Mouse (Mus musculus) lung, embryonic 14.5 days (tissue): ENCODE measurements around the gene Ryr1. TPM values are rescaled to one million over a fixed set of nuclear protein-coding genes. Genes with fewer than 3 reads are reported as not detected.

Experiments used
- ATAC-seq: fragments of 200-750 bp; cut with Nextera tagmentation; 2 replicates; pipeline ENCODE4 v1.8.0; 2017; ENCODE audit warnings: mild to moderate bottlenecking, moderate TSS enrichment, moderate library complexity; ENCODE audit not compliant: insufficient read depth
- DNase-seq: peaks from one replicate; pipeline ENCODE4 v3.0.0-alpha.2; 2015
- H3K27ac ChIP-seq: fragments of 300-500 bp; sonication (generic); 2 replicates; pipeline ENCODE4 v1.5.1; 2014; ENCODE audit warnings: low read depth, mild to moderate bottlenecking, moderate library complexity
- H3K27me3 ChIP-seq: fragments of 300-500 bp; sonication (generic); 2 replicates; pipeline ENCODE4 v1.6.1; 2014; ENCODE audit warnings: low read length, control low read depth; ENCODE audit not compliant: insufficient read depth
- H3K36me3 ChIP-seq: fragments of 300-500 bp; sonication (generic); 2 replicates; pipeline ENCODE4 v1.6.1; 2014; ENCODE audit warnings: control low read depth; ENCODE audit not compliant: insufficient read depth
- H3K4me1 ChIP-seq: fragments of 300-500 bp; sonication (generic); 2 replicates; pipeline ENCODE4 v1.6.1; 2014; ENCODE audit warnings: antibody characterized with exemption, control low read depth; ENCODE audit not compliant: insufficient read depth
- H3K4me2 ChIP-seq: fragments of 300-500 bp; sonication (generic); 2 replicates; pipeline ENCODE4 v1.6.1; 2014; ENCODE audit warnings: mild to moderate bottlenecking
- H3K4me3 ChIP-seq: fragments of 300-500 bp; sonication (generic); 2 replicates; pipeline ENCODE4 v1.5.1; 2014; ENCODE audit warnings: low read depth, low read length
- H3K9ac ChIP-seq: fragments of 300-500 bp; sonication (generic); 2 replicates; pipeline ENCODE4 v1.6.1; 2014
- H3K9me3 ChIP-seq: fragments of 300-500 bp; sonication (generic); 2 replicates; pipeline ENCODE4 v1.6.1; 2016; ENCODE audit warnings: low read depth, low read length, control low read depth
- CTCF ChIP-seq: IDR thresholded peaks from 2 replicates; pipeline ENCODE4 v1.5.1; 2016; ENCODE audit warnings: antibody characterized with exemption, low read depth
- WGBS: fragments of 180-500 bp; shearing (Covaris S2); extraction: QIAGEN DNeasy Blood & Tissue Kit; methylation state at CpG from one replicate; pipeline ENCODE4 v1.1.7; 2014; 5-methylcytosine and 5-hydroxymethylcytosine counted together
- polyA plus RNA-seq: library from polyadenylated mRNA; unstranded; fragments of >200 nt; fragmentation: Nextera tagmentation; extraction: Ambion mirVana; gene quantifications from 2 replicates; pipeline ENCODE4 v1.2.1, GENCODE M21; 2014

Gene Ryr1
- 0.22 and 0.45 TPM in 2 replicates for polyA plus RNA-seq

DNA sequence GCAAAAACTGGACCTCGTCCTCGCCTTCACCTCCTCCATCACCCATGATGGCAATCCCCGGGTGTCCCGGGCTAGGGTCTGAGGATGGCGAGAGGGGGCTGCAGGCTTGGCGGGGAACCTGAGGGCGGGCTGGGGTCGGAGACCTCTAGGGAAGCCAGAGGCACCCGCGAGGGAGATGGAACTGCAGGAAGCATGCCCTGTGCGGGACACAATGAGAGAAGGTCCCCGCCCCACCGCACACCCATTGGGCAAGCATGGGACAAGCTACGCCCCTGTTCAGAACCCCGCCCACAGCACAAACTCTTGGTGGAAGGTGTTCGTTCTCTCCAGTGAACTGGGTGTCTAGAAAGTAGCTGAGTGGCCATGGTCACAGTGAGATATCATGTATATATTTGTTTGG is at the start of gene Ryr1:
Gene Ryr1 (minus strand): TSS at position 210 of the 400 bp plus-strand sequence.
- under 1% methylated on average over 16 of the region's 16 CpGs for WGBS
- no peak for TF ChIP-seq CTCF
- ATAC-seq, result peak; percentile 89

GRCm38 (mm10) chr7:29172390-29173016 is 47.5 kb upstream of the Ryr1 start:
- no peak for ATAC-seq
- peak overlapping the region; percentile 61; the same call in 1 of the 2 replicates for H3K4me3 ChIP-seq
- peaks cover 47% of the 10 kb centered on the region for H3K27me3 ChIP-seq
- no peak for TF ChIP-seq CTCF
- H3K4me2 ChIP-seq, result peak overlapping the region; percentile 81; the same call in 1 of the 2 replicates
- H3K27ac ChIP-seq, result no peak overlapping the region
- peaks cover 11% of the 10 kb centered on the region; the same call in 1 of the 2 replicates for H3K4me1 ChIP-seq
- peaks cover 49% of the 10 kb centered on the region for H3K36me3 ChIP-seq
- 29% methylated on average over 31 of the region's 32 CpGs for WGBS
- H3K9me3 ChIP-seq, result no peaks in the 10 kb centered on the region
- no peak for DNase-seq
- no peak overlapping the region for H3K9ac ChIP-seq

More for the DNA sequence above, at the start of gene Ryr1:
- peak within 1 kb of the TSS; percentile 39 for H3K4me3 ChIP-seq
- peak within 1 kb of the TSS; percentile 41 for H3K9ac ChIP-seq
- peak; percentile 86 for DNase-seq
- H3K4me2 ChIP-seq, result peak within 1 kb of the TSS; percentile 87
- H3K27me3 ChIP-seq, result no peaks in the 10 kb centered on the region
- H3K36me3 ChIP-seq, result no peaks in the 10 kb centered on the region
- H3K4me1 ChIP-seq, result no peaks in the 10 kb centered on the region
- no peaks in the 10 kb centered on the region for H3K9me3 ChIP-seq
- H3K27ac ChIP-seq, result no peak within 1 kb of the TSS

DNA sequence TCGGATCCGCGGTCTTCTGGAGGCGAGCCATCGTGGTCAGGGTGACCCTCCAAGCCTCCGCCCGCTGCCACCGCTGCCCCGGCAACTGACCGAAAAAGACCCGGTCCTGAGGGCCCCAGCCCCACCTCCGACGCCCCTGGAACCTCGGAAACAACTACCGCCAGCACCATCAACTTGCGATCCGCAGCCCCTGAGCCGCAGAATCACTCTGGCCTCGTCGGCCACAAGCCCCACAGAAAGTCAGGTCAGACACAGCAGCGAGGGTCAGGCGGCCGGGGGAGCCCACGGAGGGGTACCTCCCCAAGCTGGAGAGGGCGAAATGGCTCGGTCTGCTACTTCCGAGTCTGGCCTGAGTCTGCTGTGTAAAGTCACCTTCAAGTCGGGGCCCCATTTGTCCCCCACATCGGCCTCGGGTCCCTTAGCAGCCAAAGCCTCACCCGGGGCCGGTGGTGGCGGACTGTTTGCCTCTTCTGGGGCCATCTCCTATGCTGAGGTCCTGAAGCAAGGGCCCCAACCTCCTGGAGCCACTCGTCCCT is 46.7 kb upstream of the Ryr1 start:
- TF ChIP-seq CTCF, result no peak
- no peaks in the 10 kb centered on the region for H3K9me3 ChIP-seq
- no peak overlapping the region for H3K27ac ChIP-seq
- 7% methylated on average over 34 of the region's 34 CpGs for WGBS
- peak overlapping the region; percentile 61 for H3K4me3 ChIP-seq
- H3K27me3 ChIP-seq, result peaks cover 47% of the 10 kb centered on the region
- peaks cover 11% of the 10 kb centered on the region; the same call in 1 of the 2 replicates for H3K4me1 ChIP-seq
- H3K36me3 ChIP-seq, result peaks cover 42% of the 10 kb centered on the region
- H3K9ac ChIP-seq, result peak overlapping the region; percentile 30; the same call in 1 of the 2 replicates
- ATAC-seq (no peak), DNase-seq (no peak)
- peak overlapping the region; percentile 81 for H3K4me2 ChIP-seq

GRCm38 (mm10) chr7:29170755-29171561 is 46.0 kb upstream of the Ryr1 start:
- ATAC-seq (peak; percentile 11; the same call in 1 of the 2 replicates), DNase-seq (peak; percentile 41)
- Histone ChIP-seq H3K4me2 (peak overlapping the region; percentile 81), H3K9me3 (no peaks in the 10 kb centered on the region), H3K27ac (no peak overlapping the region), H3K27me3 (peaks cover 47% of the 10 kb centered on the region), H3K36me3 (peaks cover 35% of the 10 kb centered on the region), H3K4me3 (peak overlapping the region; percentile 61), H3K9ac (peak overlapping the region; percentile 30; the same call in 1 of the 2 replicates), H3K4me1 (peaks cover 11% of the 10 kb centered on the region; the same call in 1 of the 2 replicates)
- 2% methylated on average over 43 of the region's 43 CpGs for WGBS
- no peak for TF ChIP-seq CTCF

DNA sequence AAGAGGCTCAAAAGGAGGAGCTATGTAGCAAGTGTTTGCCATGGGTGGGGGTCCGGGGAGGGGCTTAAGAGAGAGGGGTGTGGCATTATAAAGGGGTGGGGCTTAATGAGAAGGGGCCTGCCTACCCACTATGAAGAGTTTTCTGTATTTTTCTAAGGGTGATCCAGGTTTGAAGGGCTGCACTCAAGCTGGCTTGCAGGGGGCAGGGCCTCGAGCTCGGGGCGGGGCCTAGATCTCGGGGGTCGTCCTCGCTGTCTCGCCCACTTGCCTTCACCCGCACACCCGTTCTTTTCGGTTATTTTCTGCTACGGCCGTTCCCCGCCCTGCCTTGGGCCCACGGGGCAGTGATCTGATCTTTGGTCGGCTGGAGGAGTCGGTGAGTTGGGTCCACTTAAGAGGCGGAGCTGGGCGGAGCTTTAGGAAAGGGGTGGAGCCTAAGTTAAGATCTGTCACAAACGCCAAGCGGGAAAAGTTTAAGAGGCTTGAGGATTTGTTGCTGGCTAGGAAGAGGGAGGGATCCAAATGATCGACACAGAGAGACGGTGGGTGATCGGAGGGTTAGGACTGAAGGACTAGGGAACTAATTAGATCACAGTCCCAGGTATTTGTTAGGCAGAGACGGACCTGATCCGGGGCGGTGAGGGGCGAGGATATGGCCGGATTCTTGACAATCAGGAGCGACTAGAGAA is 45.2 kb upstream of the Ryr1 start, which contains the start of the genes Ggn and Spred3:
Gene Ggn (plus strand): TSS at position 145 of the 689 bp plus-strand sequence.
Gene Spred3 (minus strand): TSS at position 346 of the 689 bp plus-strand sequence.
- Histone ChIP-seq H3K9ac (peak within 1 kb of the TSS; percentile 50), H3K27me3 (peaks cover 47% of the 10 kb centered on the region), H3K4me1 (peaks cover 11% of the 10 kb centered on the region; the same call in 1 of the 2 replicates), H3K36me3 (peaks cover 28% of the 10 kb centered on the region), H3K4me3 (peak within 1 kb of the TSS; percentile 61), H3K4me2 (peak within 1 kb of the TSS; percentile 81), H3K9me3 (no peaks in the 10 kb centered on the region), H3K27ac (peak within 1 kb of the TSS; percentile 54)
- DNase-seq, result peak; percentile 92
- ATAC-seq, result peak; percentile 68
- WGBS, result under 1% methylated on average over 30 of the region's 30 CpGs
- no peak for TF ChIP-seq CTCF

GRCm38 (mm10) chr7:29169231-29170065 is 44.5 kb upstream of the Ryr1 start:
- H3K4me3 ChIP-seq, result peak overlapping the region; percentile 61
- ATAC-seq, result peak; percentile 84
- TF ChIP-seq CTCF, result no peak
- H3K27me3 ChIP-seq, result peaks cover 47% of the 10 kb centered on the region
- peaks cover 11% of the 10 kb centered on the region; the same call in 1 of the 2 replicates for H3K4me1 ChIP-seq
- peak overlapping the region; percentile 50 for H3K9ac ChIP-seq
- 1% methylated on average over 32 of the region's 39 CpGs for WGBS
- peak overlapping the region; percentile 81 for H3K4me2 ChIP-seq
- DNase-seq, result peak; percentile 84
- H3K27ac ChIP-seq, result peak overlapping the region; percentile 54; the same call in 1 of the 2 replicates
- peaks cover 20% of the 10 kb centered on the region for H3K36me3 ChIP-seq
- H3K9me3 ChIP-seq, result no peaks in the 10 kb centered on the region
